Mouse (Mus musculus): ENCODE measurements at regions not wholly inside any gene's neighbourhood (a gene's known extent, or its start where the extent isn't known, plus 50 kb on each side); places are given as distances from the start of the nearest gene placed in this dataset.

GRCm38 (mm10) chr2:64706646-64707177 lies 318.1 kb downstream of the Grb14 start:
- no peak overlapping the region for H3K27ac ChIP-seq (replicated peaks)
- H3K4me3 ChIP-seq = no peak overlapping the region
- H3K27me3 ChIP-seq (replicated peaks; ENCODE audit: low read depth, poor library complexity, severe bottlenecking) = no peaks in the 10 kb centered on the region
- H3K36me3 ChIP-seq (replicated peaks) = no peaks in the 10 kb centered on the region
- WGBS = 94% methylated on average over 1 of the region's 1 CpGs
- no peaks in the 10 kb centered on the region for H3K4me1 ChIP-seq
- DNase-seq (ENCODE audit: low spot score) = no peak
- no peaks in the 10 kb centered on the region for H3K9me3 ChIP-seq

GRCm38 (mm10) chr2:64695974-64696373 lies 328.8 kb downstream of the Grb14 start:
- H3K4me1 ChIP-seq = no peaks in the 10 kb centered on the region
- no peak for DNase-seq (ENCODE audit: low spot score)
- no peaks in the 10 kb centered on the region for H3K27me3 ChIP-seq (replicated peaks; ENCODE audit: low read depth, poor library complexity, severe bottlenecking)
- no peaks in the 10 kb centered on the region for H3K36me3 ChIP-seq (replicated peaks)
- H3K9me3 ChIP-seq = no peaks in the 10 kb centered on the region
- H3K27ac ChIP-seq (replicated peaks) = no peak overlapping the region
- no peak overlapping the region for H3K4me3 ChIP-seq
- 81% methylated on average over 1 of the region's 1 CpGs for WGBS

- H3K9me3 ChIP-seq = no peaks in the 10 kb centered on the region
- no peaks in the 10 kb centered on the region for H3K27me3 ChIP-seq (replicated peaks; ENCODE audit: low read depth, poor library complexity, severe bottlenecking)
- no peak overlapping the region for H3K4me3 ChIP-seq
- no peak overlapping the region for H3K27ac ChIP-seq (replicated peaks)
- no peaks in the 10 kb centered on the region for H3K36me3 ChIP-seq (replicated peaks)
- H3K4me1 ChIP-seq = no peaks in the 10 kb centered on the region
- 96% methylated on average over 1 of the region's 1 CpGs for WGBS
- no peak for DNase-seq (ENCODE audit: low spot score)
These were observed 333.3 kb downstream of the Grb14 start for GRCm38 (mm10) chr2:64691444-64691843.

- H3K4me1 ChIP-seq = no peaks in the 10 kb centered on the region
- no peaks in the 10 kb centered on the region for H3K27me3 ChIP-seq (replicated peaks; ENCODE audit: low read depth, poor library complexity, severe bottlenecking)
- 77% methylated on average over 3 of the region's 3 CpGs for WGBS
- no peaks in the 10 kb centered on the region for H3K9me3 ChIP-seq
- DNase-seq (ENCODE audit: low spot score) = no peak
- H3K36me3 ChIP-seq (replicated peaks) = no peaks in the 10 kb centered on the region
- no peak overlapping the region for H3K27ac ChIP-seq (replicated peaks)
- no peak overlapping the region for H3K4me3 ChIP-seq
These were observed 333.8 kb downstream of the Grb14 start for GRCm38 (mm10) chr2:64690996-64691395.

GRCm38 (mm10) chr2:64686781-64687180 lies 338.0 kb downstream of the Grb14 start:
- no peaks in the 10 kb centered on the region for H3K9me3 ChIP-seq
- no peaks in the 10 kb centered on the region for H3K4me1 ChIP-seq
- no peak overlapping the region for H3K27ac ChIP-seq (replicated peaks)
- DNase-seq (ENCODE audit: low spot score) = no peak
- no peak overlapping the region for H3K4me3 ChIP-seq
- no peaks in the 10 kb centered on the region for H3K36me3 ChIP-seq (replicated peaks)
- H3K27me3 ChIP-seq (replicated peaks; ENCODE audit: low read depth, poor library complexity, severe bottlenecking) = no peaks in the 10 kb centered on the region
- 91% methylated on average over 8 of the region's 8 CpGs for WGBS

GRCm38 (mm10) chr2:64649614-64650013 lies 375.2 kb downstream of the Grb14 start:
- H3K27ac ChIP-seq (replicated peaks) = no peak overlapping the region
- WGBS = 89% methylated on average over 1 of the region's 1 CpGs
- no peaks in the 10 kb centered on the region for H3K36me3 ChIP-seq (replicated peaks)
- no peaks in the 10 kb centered on the region for H3K27me3 ChIP-seq (replicated peaks; ENCODE audit: low read depth, poor library complexity, severe bottlenecking)
- DNase-seq (ENCODE audit: low spot score) = no peak
- no peaks in the 10 kb centered on the region for H3K4me1 ChIP-seq
- no peak overlapping the region for H3K4me3 ChIP-seq
- no peaks in the 10 kb centered on the region for H3K9me3 ChIP-seq

GRCm38 (mm10) chr2:64616931-64617330 lies 407.9 kb downstream of the Grb14 start:
- DNase-seq (ENCODE audit: low spot score) = no peak
- Histone ChIP-seq H3K27ac (replicated peaks) (no peak overlapping the region), H3K4me3 (no peak overlapping the region), H3K4me1 (no peaks in the 10 kb centered on the region), H3K9me3 (no peaks in the 10 kb centered on the region), H3K36me3 (replicated peaks) (no peaks in the 10 kb centered on the region), H3K27me3 (replicated peaks; ENCODE audit: low read depth, poor library complexity, severe bottlenecking) (no peaks in the 10 kb centered on the region)
- WGBS = 74% methylated on average over 2 of the region's 2 CpGs

GRCm38 (mm10) chr2:64606864-64607263 lies 417.9 kb downstream of the Grb14 start:
- 90% methylated on average over 1 of the region's 1 CpGs for WGBS
- Histone ChIP-seq H3K9me3 (no peaks in the 10 kb centered on the region), H3K4me3 (no peak overlapping the region), H3K4me1 (no peaks in the 10 kb centered on the region), H3K27ac (replicated peaks) (no peak overlapping the region), H3K36me3 (replicated peaks) (no peaks in the 10 kb centered on the region), H3K27me3 (replicated peaks; ENCODE audit: low read depth, poor library complexity, severe bottlenecking) (no peaks in the 10 kb centered on the region)
- DNase-seq (ENCODE audit: low spot score) = no peak

- 75% methylated on average over 3 of the region's 3 CpGs for WGBS
- Histone ChIP-seq H3K36me3 (replicated peaks) (no peaks in the 10 kb centered on the region), H3K4me1 (no peaks in the 10 kb centered on the region), H3K4me3 (no peak overlapping the region), H3K27me3 (replicated peaks; ENCODE audit: low read depth, poor library complexity, severe bottlenecking) (no peaks in the 10 kb centered on the region), H3K9me3 (no peaks in the 10 kb centered on the region), H3K27ac (replicated peaks) (no peak overlapping the region)
- no peak for DNase-seq (ENCODE audit: low spot score)
These were observed 442.5 kb downstream of the Grb14 start for GRCm38 (mm10) chr2:64582258-64582657.

- no peak for DNase-seq (ENCODE audit: low spot score)
- H3K27ac ChIP-seq (replicated peaks) = no peak overlapping the region
- no peaks in the 10 kb centered on the region for H3K27me3 ChIP-seq (replicated peaks; ENCODE audit: low read depth, poor library complexity, severe bottlenecking)
- 93% methylated on average over 5 of the region's 5 CpGs for WGBS
- H3K4me1 ChIP-seq = no peaks in the 10 kb centered on the region
- no peak overlapping the region for H3K4me3 ChIP-seq
- no peaks in the 10 kb centered on the region for H3K36me3 ChIP-seq (replicated peaks)
- no peaks in the 10 kb centered on the region for H3K9me3 ChIP-seq
These were observed 438.2 kb upstream of the Fign start for GRCm38 (mm10) chr2:64536032-64536431.

- H3K4me1 ChIP-seq = no peaks in the 10 kb centered on the region
- H3K4me3 ChIP-seq = no peak overlapping the region
- 70% methylated on average over 5 of the region's 5 CpGs for WGBS
- no peak for DNase-seq (ENCODE audit: low spot score)
- no peaks in the 10 kb centered on the region for H3K9me3 ChIP-seq
- no peaks in the 10 kb centered on the region for H3K36me3 ChIP-seq (replicated peaks)
- H3K27ac ChIP-seq (replicated peaks) = no peak overlapping the region
- H3K27me3 ChIP-seq (replicated peaks; ENCODE audit: low read depth, poor library complexity, severe bottlenecking) = no peaks in the 10 kb centered on the region
These were observed 437.6 kb upstream of the Fign start for GRCm38 (mm10) chr2:64535351-64535851.

- DNase-seq (ENCODE audit: low spot score) = no peak
- WGBS = 90% methylated on average over 13 of the region's 13 CpGs
These were observed 437.0 kb upstream of the Fign start for GRCm38 (mm10) chr2:64534869-64535268.

GRCm38 (mm10) chr2:64534344-64534743 lies 436.5 kb upstream of the Fign start:
- no peak for DNase-seq (ENCODE audit: low spot score)
- H3K27ac ChIP-seq (replicated peaks) = no peak overlapping the region
- 71% methylated on average over 2 of the region's 2 CpGs for WGBS
- H3K36me3 ChIP-seq (replicated peaks) = no peaks in the 10 kb centered on the region
- no peaks in the 10 kb centered on the region for H3K27me3 ChIP-seq (replicated peaks; ENCODE audit: low read depth, poor library complexity, severe bottlenecking)
- H3K9me3 ChIP-seq = no peaks in the 10 kb centered on the region
- no peak overlapping the region for H3K4me3 ChIP-seq
- H3K4me1 ChIP-seq = no peaks in the 10 kb centered on the region

More at GRCm38 (mm10) chr2:64534869-64535268, 437.0 kb upstream of the Fign start:
- no peaks in the 10 kb centered on the region for H3K9me3 ChIP-seq
- no peak overlapping the region for H3K27ac ChIP-seq (replicated peaks)
- no peak overlapping the region for H3K4me3 ChIP-seq
- no peaks in the 10 kb centered on the region for H3K4me1 ChIP-seq
- no peaks in the 10 kb centered on the region for H3K27me3 ChIP-seq (replicated peaks; ENCODE audit: low read depth, poor library complexity, severe bottlenecking)
- H3K36me3 ChIP-seq (replicated peaks) = no peaks in the 10 kb centered on the region
